Mouse (Mus musculus) erythroblast, adult 5-6 weeks (primary cell): ENCODE data around the gene Pctp. TPM values are rescaled to one million over a fixed set of nuclear protein-coding genes. Genes with fewer than 3 reads are reported as not detected.

Experiments
- ATAC-seq: replicated peaks from 2 replicates; pipeline ENCODE4 v1.8.0; 2016; ENCODE audit warnings: moderate number of reproducible peaks, mild to moderate bottlenecking, moderate TSS enrichment, inconsistent platforms; ENCODE audit not compliant: poor library complexity, low FRiP score, severe bottlenecking
- total RNA-seq, 2 experiments: library from RNA; stranded (forward) in 1 of 2; stranded (reverse) in 1 of 2; fragments of 150-400 nt in 1 of 2; fragments of 200-764, 138-1000 nt in 1 of 2; gene quantifications; 2 replicates each; pipeline versions ENCODE4 v1.2.3 to v1.2.4; 2015 to 2017; ENCODE audit warnings: low replicate concordance in 2 of 2

The Pctp gene
- total RNA-seq, 2 experiments from 2014 or later = 0.77 to 2.4 TPM

- ATAC-seq = no peak
Measured at GRCm38 (mm10) chr11:89978914-89979818, 23.5 kb downstream of the Pctp start.

DNA sequence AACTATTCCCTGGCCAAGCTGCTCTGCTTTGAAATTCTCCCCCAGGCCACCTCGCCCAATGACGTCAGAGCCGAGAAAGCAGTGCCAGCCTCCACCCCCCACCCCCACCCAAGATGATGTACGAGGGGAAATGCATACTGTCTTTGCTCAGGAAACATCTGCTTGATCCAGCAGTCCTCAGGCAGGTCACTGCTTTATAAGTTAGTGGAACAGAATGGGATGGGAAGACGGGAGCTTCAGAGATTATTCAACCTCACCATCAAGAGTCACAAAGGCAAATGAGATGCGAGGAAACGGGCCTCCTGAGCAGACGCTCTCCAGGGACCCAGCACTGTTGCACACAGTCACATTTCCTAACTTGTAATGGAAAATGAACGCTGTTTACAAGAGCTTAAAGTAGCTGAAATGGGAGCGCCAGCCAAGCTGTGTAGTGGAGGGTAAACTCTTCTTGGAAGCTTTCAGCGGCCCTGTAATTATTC lies 24.3 kb downstream of the Pctp start:
- ATAC-seq = no peak

GRCm38 (mm10) chr11:89977746-89978352 lies 24.8 kb downstream of the Pctp start:
- no peak for ATAC-seq

DNA sequence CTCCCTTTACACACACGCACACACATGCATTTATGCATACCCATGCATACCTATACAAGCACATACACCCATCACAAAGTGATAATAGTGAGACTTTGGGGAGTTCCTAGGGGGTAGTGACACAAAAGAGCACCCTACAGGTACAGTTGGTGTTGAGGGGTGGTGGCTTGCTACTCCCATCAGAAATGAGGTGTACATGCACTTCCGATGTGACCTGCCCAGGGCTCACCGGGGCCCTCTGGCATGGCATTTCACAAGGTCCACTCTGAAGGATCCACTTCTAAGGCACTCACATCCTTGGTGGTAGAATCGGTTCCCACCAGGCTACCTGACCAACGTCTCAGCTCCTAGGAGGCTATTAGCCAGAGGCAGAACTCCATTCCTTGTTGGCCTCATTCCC lies 26.3 kb downstream of the Pctp start:
- no peak for ATAC-seq

DNA sequence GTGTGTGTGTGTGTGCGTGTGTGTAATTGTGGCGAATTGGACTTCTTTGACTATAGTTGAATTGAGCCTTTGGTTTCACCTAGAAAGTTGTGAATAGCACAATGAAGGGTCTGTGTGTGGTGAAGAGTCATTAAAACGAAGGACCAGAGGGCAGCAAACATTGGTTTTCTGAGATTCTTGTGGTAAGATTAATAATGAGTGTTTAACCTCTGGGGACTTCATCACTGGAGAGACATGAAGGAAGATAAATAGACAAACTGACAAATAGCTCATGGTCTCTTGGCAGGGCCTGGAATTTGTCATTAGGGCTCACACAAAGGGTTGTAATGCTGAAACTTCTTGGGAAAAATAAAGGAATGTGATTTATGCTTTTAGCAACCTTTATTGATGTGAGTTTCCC lies 31.4 kb downstream of the Pctp start:
- ATAC-seq = no peak

- no peak for ATAC-seq
Measured at GRCm38 (mm10) chr11:89970726-89971125, 32.0 kb downstream of the Pctp start.

DNA sequence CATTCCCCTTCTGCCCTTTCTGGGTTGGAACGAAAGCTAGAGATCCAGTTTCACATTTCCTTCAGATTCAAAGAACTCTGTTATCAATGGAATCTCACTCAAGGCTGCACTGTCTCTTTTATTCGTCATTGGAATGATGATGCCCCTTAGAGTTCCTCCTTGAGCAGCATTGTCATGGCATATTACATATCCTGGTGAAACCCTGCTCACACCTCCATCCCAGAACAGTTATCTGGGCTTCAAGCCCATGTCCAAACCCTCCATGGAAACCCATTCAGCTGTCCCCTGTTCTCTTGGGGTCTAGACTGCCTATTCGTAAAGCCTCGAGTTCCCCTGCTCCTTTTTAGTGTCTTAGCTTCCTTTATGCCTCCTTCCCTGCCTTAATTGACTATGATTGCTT lies 33.6 kb downstream of the Pctp start:
- no peak for ATAC-seq

- no peak for ATAC-seq
Measured at GRCm38 (mm10) chr11:89950691-89951270, 51.9 kb downstream of the Pctp start.

DNA sequence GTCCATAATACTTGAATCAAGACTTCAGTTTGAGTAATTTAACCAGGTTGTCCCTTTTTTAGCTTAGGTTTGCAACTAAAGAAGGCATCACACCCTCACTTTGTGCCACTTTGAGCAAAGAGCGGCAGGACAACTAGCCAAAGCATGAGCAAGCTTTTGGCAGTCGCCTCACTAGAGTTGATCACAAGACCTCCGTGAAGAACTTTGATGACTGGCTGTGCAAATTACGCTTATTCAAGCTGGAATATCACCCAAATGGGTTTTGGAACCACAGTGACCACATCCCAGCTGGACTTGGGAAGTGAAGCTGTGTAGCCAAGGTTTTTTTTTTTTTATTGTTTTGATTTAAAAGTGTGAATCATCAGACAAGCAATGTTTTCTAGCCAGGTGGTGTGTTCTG lies 54.9 kb downstream of the Pctp start:
- no peak for ATAC-seq

DNA sequence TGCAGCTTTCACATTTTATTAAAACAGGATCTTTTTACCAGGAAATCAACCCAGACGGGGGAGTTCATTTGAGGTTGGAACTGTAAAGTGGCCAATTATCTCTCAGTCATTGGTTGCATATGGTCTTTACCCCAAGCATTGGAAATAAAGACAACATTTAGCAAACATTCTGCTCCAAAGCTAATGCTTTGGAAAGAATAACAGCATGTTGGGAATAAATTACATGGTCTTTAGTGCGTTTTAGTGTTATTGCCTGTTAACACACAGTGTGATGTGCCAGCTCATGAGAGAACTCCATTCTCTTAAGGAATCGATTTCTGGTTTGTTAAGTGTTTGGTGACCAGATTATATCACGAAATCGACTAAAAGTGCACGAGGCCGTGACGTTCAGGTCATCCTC lies 57.5 kb downstream of the Pctp start:
- ATAC-seq = no peak

DNA sequence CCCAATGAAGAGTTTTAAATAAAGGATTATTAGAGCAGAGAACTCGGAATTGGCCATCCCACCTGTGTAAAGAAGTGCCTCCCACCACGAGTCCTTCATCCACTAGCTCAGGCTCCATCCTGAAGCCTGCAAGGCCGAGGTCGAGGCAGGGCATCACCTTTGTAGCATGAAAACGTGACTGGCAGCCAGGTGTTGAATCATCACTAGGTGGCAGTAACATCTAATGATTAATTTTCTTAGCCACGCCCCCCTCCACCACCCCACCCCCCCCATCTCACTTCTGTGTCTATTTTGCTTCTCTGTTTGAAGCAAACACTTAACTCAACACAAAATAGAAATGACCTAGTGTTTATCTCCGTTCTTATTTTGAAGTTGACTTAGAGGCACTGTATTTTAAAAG lies 65.5 kb downstream of the Pctp start:
- no peak for ATAC-seq

Other genes starting within 250 kb of the Pctp start
- not detected in 2 replicates for gene Ankfn1, start 225.2 kb downstream of the Pctp start, total RNA-seq (2015; ENCODE audit: low replicate concordance)
- gene Ankfn1, start 225.2 kb downstream of the Pctp start, total RNA-seq (2017; ENCODE audit: low replicate concordance) = not detected in 2 replicates
- gene Tmem100, start 27.5 kb upstream of the Pctp start, total RNA-seq (2015; ENCODE audit: low replicate concordance) = not detected in 2 replicates
- gene Tmem100, start 27.5 kb upstream of the Pctp start, total RNA-seq (2017; ENCODE audit: low replicate concordance) = not detected in 2 replicates
- gene Gm45716, start 184.8 kb upstream of the Pctp start, total RNA-seq (2015; ENCODE audit: low replicate concordance) = 5.8 TPM in 1 of 2 replicates, not detected in the other
- gene Gm45716, start 184.8 kb upstream of the Pctp start, total RNA-seq (2017; ENCODE audit: low replicate concordance) = 1.0 and 3.5 TPM in 2 replicates
- 5.6 and 6.7 TPM in 2 replicates for gene Mmd, start 246.6 kb upstream of the Pctp start, total RNA-seq (2015; ENCODE audit: low replicate concordance)
- gene Mmd, start 246.6 kb upstream of the Pctp start, total RNA-seq (2017; ENCODE audit: low replicate concordance) = 1.8 and 2.6 TPM in 2 replicates